Mouse (Mus musculus): ENCODE measurements at regions not wholly inside any gene's neighbourhood (a gene's known extent, or its start where the extent isn't known, plus 50 kb on each side); places are given as distances from the start of the nearest gene placed in this dataset.

DNA sequence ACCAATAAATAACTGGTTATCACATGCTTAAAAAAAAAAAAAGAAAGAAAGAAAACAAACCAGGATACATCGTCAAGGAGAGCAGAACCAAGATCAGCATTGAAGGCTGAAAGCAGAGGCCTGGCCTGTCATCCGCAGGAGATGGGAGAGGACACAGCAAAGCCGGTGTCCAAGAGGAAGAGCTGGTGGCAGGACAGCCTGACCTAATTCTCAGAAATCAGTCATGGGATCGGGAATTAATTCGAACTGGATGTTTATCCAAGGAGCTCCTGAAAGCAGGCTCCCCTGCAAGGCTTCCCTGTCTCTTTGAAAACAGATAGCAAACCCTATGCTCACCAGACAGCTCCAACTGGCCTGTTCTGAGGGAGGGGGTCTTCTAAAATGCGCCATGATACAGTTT is 75.5 kb upstream of the 4930412O13Rik start:
- no peak for DNase-seq
